In genomic region chr17:29632312-29632711, GRCm38 (mm10) we compare ENCODE assay signal across 20 mouse cellular contexts. TPM values are rescaled to one million over a fixed set of nuclear protein-coding genes. Genes with fewer than 3 reads are reported as not detected.
DNase-seq lines count a peak whose midpoint lies in the region; TF ChIP-seq lines count a peak whose summit lies in the region.
"Had no signal": no experiment of that assay in that cellular context is flagged by ENCODE, and none has a peak within 500 bp of the region (broad histone marks: within the 10 kb centered on the region; RNA-seq: fewer than 3 reads in every experiment).

No protein-coding gene starts in this region.

- no peak overlapping the region for H3K9ac ChIP-seq in MEL (ENCODE audit: control insufficient read depth, low read depth, low read length, poor library complexity, severe bottlenecking)
- H3K9ac ChIP-seq: embryonic facial prominence, embryonic 12.5 days; forebrain, embryonic 13.5 days; forebrain, embryonic 15.5 days; forebrain, postnatal 0 days had no signal

- H3K9me3 ChIP-seq in MEL (replicated peaks; ENCODE audit: insufficient read depth, low read length): no peaks in the 10 kb centered on the region
- H3K9me3 ChIP-seq: embryonic facial prominence, embryonic 10.5 days; embryonic facial prominence, embryonic 12.5 days; forebrain, embryonic 13.5 days; forebrain, embryonic 15.5 days; G1E had no signal

- no peak for TF ChIP-seq CTCF in MEL (IDR thresholded peaks at IDR 0.05 in 2 of 3, conservative IDR thresholded peaks at IDR 0.05 in 1 of 3; ENCODE audit: control insufficient read depth in 1 of 3, insufficient read depth in 1 of 3, low read depth in 2 of 3, low read length in 3 of 3, poor library complexity in 1 of 3, severe bottlenecking in 1 of 3)

- TF ChIP-seq POLR2A in MEL (IDR thresholded peaks at IDR 0.05; ENCODE audit: control insufficient read depth in 1 of 2, insufficient read depth in 1 of 2, low read depth in 1 of 2, low read length in 2 of 2, poor library complexity in 1 of 2): no peak

- no peak for TF ChIP-seq RAD21 in MEL (IDR thresholded peaks at IDR 0.05; ENCODE audit: low read depth, low read length)

- peaks cover 15 to 16% of the 10 kb centered on the region in 2 experiments for H3K4me1 ChIP-seq in MEL (ENCODE audit: control insufficient read depth in 1 of 2, insufficient read depth in 2 of 2, low read length in 2 of 2)
- H3K4me1 ChIP-seq: embryonic facial prominence, embryonic 10.5 days; embryonic facial prominence, embryonic 12.5 days; forebrain, embryonic 13.5 days had no signal

- TF ChIP-seq EP300 in MEL (IDR thresholded peaks at IDR 0.05; ENCODE audit: low read depth in 1 of 2, low read length in 2 of 2): no peak

- intact Hi-C loops in heart, postnatal 25 days (cut with DNase I): no loop called here

- H3K27me3 ChIP-seq in MEL (ENCODE audit: control insufficient read depth in 1 of 2, insufficient read depth in 2 of 2, low read length in 2 of 2): no peaks in the 10 kb centered on the region
- H3K27me3 ChIP-seq: embryonic facial prominence, embryonic 12.5 days; forebrain, embryonic 13.5 days; forebrain, embryonic 15.5 days had no signal

- no peak overlapping the region for H3K27ac ChIP-seq in MEL (ENCODE audit: control insufficient read depth, low read depth, low read length)
- H3K27ac ChIP-seq: embryonic facial prominence, embryonic 10.5 days; embryonic facial prominence, embryonic 12.5 days; forebrain, embryonic 13.5 days; forebrain, embryonic 15.5 days had no signal

- DNase-seq in ES-CJ7 (ENCODE audit: low read depth, low spot score) (peak; percentile 67), MEL (ENCODE audit: low read depth, low spot score) (no peak), ZHBTc4 (ENCODE audit: low read depth, low spot score) (peak; percentile 77)
- no peak for DNase-seq in gastrocnemius, postnatal 4 days (ENCODE audit: low spot score in 2 of 2)
- no peak for DNase-seq in layer of hippocampus, adult 9-11 months
- no peak for DNase-seq in heart, postnatal 25 days (ENCODE audit: low spot score)
- DNase-seq: adrenal gland, adult 2 months; adrenal gland, postnatal 10 days; adrenal gland, postnatal 25 days; cerebellum, adult 11 months; cerebellum, adult 18-20 months; cerebellum, adult 9-10 months; cerebellum, postnatal 10 days; cerebellum, postnatal 25 days; forebrain, postnatal 0 days had no signal

- H3K36me3 ChIP-seq in MEL (ENCODE audit: control insufficient read depth in 1 of 2, insufficient read depth in 2 of 2, low read length in 2 of 2): peaks cover 6 to 31% of the 10 kb centered on the region in 2 experiments

- H3K4me3 ChIP-seq in MEL (ENCODE audit: control insufficient read depth in 1 of 2, insufficient read depth in 1 of 2, low read depth in 2 of 2, low read length in 2 of 2): no peak overlapping the region
- H3K4me3 ChIP-seq: embryonic facial prominence, embryonic 10.5 days; embryonic facial prominence, embryonic 12.5 days; forebrain, embryonic 13.5 days; forebrain, embryonic 15.5 days had no signal

- H3K79me2 ChIP-seq in MEL (ENCODE audit: control insufficient read depth, insufficient read depth, low read length, poor library complexity): no peaks in the 10 kb centered on the region

TF ChIP-seq in MEL, 35 proteins besides CTCF, POLR2A, EP300 and RAD21:
- TF ChIP-seq TCF12 (IDR thresholded peaks at IDR 0.05; ENCODE audit: low read depth, low read length): no peak
- no peak for TF ChIP-seq E2F4 (IDR thresholded peaks at IDR 0.05; ENCODE audit: borderline replicate concordance, low read depth, low read length)
- TF ChIP-seq USF2 (IDR thresholded peaks at IDR 0.05; ENCODE audit: borderline replicate concordance in 1 of 2, insufficient read depth in 1 of 2, low read depth in 1 of 2, low read length in 2 of 2): no peak
- TF ChIP-seq GABPA (IDR thresholded peaks at IDR 0.05; ENCODE audit: low read depth, low read length): no peak
- no peak for TF ChIP-seq SIN3A (IDR thresholded peaks at IDR 0.05; ENCODE audit: low read length)
- peak; percentile 31; the same call in 1 of the 2 replicates for TF ChIP-seq ZNF384 (IDR thresholded peaks at IDR 0.05; ENCODE audit: low read depth, low read length)

RNA-seq across cellular contexts. Expression of gene Gm28043, which starts 17.6 kb away (rescaled TPM):
- total RNA-seq in MEL (2012; rRNA removed): 3.1 and 3.4 TPM in 2 replicates
- 1 to 10 TPM in 1 of 2 experiments, not detected in 1; 1.3 TPM for polyA plus RNA-seq in MEL (2012; ENCODE audit: insufficient read depth in 1 of 2, insufficient read length in 2 of 2, low read depth in 1 of 2, low replicate concordance in 2 of 2, missing spikeins in 1 of 2)
- total RNA-seq in gastrocnemius, postnatal 4 days (2021): 1 to 10 TPM; 1.7 to 2.6 TPM
- total RNA-seq in heart, postnatal 25 days (2021): 1 to 10 TPM in 1 of 2 experiments, under 1 TPM in 1; 0.68 to 1.2 TPM

RNA-seq across cellular contexts. Expression of gene Rnf8, which starts 17.7 kb away (rescaled TPM):
- total RNA-seq in MEL (2012; rRNA removed): 32.9 and 40.3 TPM in 2 replicates
- 10 to 100 TPM in 1 of 2 experiments, not detected in 1; 49.2 TPM for polyA plus RNA-seq in MEL (2012; ENCODE audit: insufficient read depth in 1 of 2, insufficient read length in 2 of 2, low read depth in 1 of 2, low replicate concordance in 2 of 2, missing spikeins in 1 of 2)
- total RNA-seq in gastrocnemius, postnatal 4 days (2021): 10 to 100 TPM; 36.3 to 37.6 TPM
- total RNA-seq in heart, postnatal 25 days (2021): 10 to 100 TPM; 20.0 to 21.2 TPM

RNA-seq across cellular contexts. Expression of gene Cmtr1, which starts 28.1 kb away (rescaled TPM):
- 77.9 and 82.2 TPM in 2 replicates for total RNA-seq in MEL (2012; rRNA removed)
- 10 to 100 TPM; 47.3 to 99.6 TPM for polyA plus RNA-seq in MEL (2012; ENCODE audit: insufficient read depth in 1 of 2, insufficient read length in 2 of 2, low read depth in 1 of 2, low replicate concordance in 2 of 2, missing spikeins in 1 of 2)
- total RNA-seq in gastrocnemius, postnatal 4 days (2021): 10 to 100 TPM; 52.0 to 56.4 TPM
- total RNA-seq in heart, postnatal 25 days (2021): 10 to 100 TPM; 51.5 to 59.5 TPM

Comparison
In these comparisons a context has a peak if more than half of its experiments do, and no peak if none do; other contexts are left out.
1. DNase-seq: peak in ES-CJ7 (single experiment) and ZHBTc4 (single experiment); none in MEL (single experiment), gastrocnemius, postnatal 4 days (0 of 2), layer of hippocampus, adult 9-11 months (single experiment) and heart, postnatal 25 days (single experiment).